Mouse (Mus musculus) liver, embryonic 15.5 days (tissue): ENCODE results near the gene Trf. TPM values are rescaled to one million over a fixed set of nuclear protein-coding genes. Genes with fewer than 3 reads are reported as not detected.

ENCODE experiments used
- ATAC-seq: fragments of 200-750 bp; cut with Nextera tagmentation; 2 replicates; pipeline ENCODE4 v1.8.0; 2017; ENCODE audit warnings: moderate number of reproducible peaks, mild to moderate bottlenecking, moderate library complexity; ENCODE audit not compliant: insufficient read depth
- H3K27ac ChIP-seq: fragments of 300-500 bp; sonication (generic); replicated peaks from 2 replicates; pipeline ENCODE4 v1.5.1; 2015; ENCODE audit warnings: mild to moderate bottlenecking, inconsistent platforms
- H3K27me3 ChIP-seq: fragments of 300-500 bp; sonication (generic); 2 replicates; pipeline ENCODE4 v1.6.1; 2015; ENCODE audit warnings: mild to moderate bottlenecking, inconsistent platforms
- H3K36me3 ChIP-seq: fragments of 300-500 bp; sonication (generic); replicated peaks from 2 replicates; pipeline ENCODE4 v1.6.1; 2015; ENCODE audit warnings: moderate library complexity, mild to moderate bottlenecking, inconsistent platforms
- H3K4me1 ChIP-seq: fragments of 300-500 bp; sonication (generic); replicated peaks from 2 replicates; pipeline ENCODE4 v1.6.1; 2015; ENCODE audit warnings: inconsistent platforms
- H3K4me2 ChIP-seq: fragments of 300-500 bp; sonication (generic); 2 replicates; pipeline ENCODE4 v1.6.1; 2015; ENCODE audit warnings: moderate library complexity, mild to moderate bottlenecking, inconsistent platforms
- H3K4me3 ChIP-seq: fragments of 300-500 bp; sonication (generic); replicated peaks from 2 replicates; pipeline ENCODE4 v1.5.1; 2015; ENCODE audit warnings: mild to moderate bottlenecking, inconsistent platforms
- H3K9ac ChIP-seq: fragments of 300-500 bp; sonication (generic); 2 replicates; pipeline ENCODE4 v1.6.1; 2015; ENCODE audit warnings: moderate library complexity, mild to moderate bottlenecking, inconsistent platforms
- H3K9me3 ChIP-seq: fragments of 300-500 bp; sonication (generic); replicated peaks from 2 replicates; pipeline ENCODE4 v1.6.1; 2016; ENCODE audit warnings: inconsistent platforms
- WGBS: fragments of 180-500 bp; shearing (Covaris S2); methylation state at CpG from one replicate; pipeline ENCODE4 v1.1.7; 2015; ENCODE audit warnings: mixed read lengths; ENCODE audit not compliant: insufficient replicate concordance; 5-methylcytosine and 5-hydroxymethylcytosine counted together
- polyA plus RNA-seq: library from polyadenylated mRNA; unstranded; fragments of >200 nt; fragmentation: Nextera tagmentation; extraction: Ambion mirVana; gene quantifications from 2 replicates; pipeline ENCODE4 v1.2.1, GENCODE M21; 2015

The Trf gene
- polyA plus RNA-seq, 1 experiment from 2014 or later = 10,865 TPM

GRCm38 (mm10) chr9:103239471-103239870 is 9.2 kb upstream of the Trf start:
- H3K27ac ChIP-seq = no peak overlapping the region
- no peaks in the 10 kb centered on the region for H3K36me3 ChIP-seq
- no peak overlapping the region for H3K4me2 ChIP-seq
- H3K4me3 ChIP-seq = no peak overlapping the region
- H3K27me3 ChIP-seq = no peaks in the 10 kb centered on the region
- H3K9me3 ChIP-seq = no peaks in the 10 kb centered on the region
- no peak for ATAC-seq
- H3K9ac ChIP-seq = no peak overlapping the region
- 71% methylated on average over 6 of the region's 6 CpGs for whole genome bisulfite sequencing
- H3K4me1 ChIP-seq = peaks cover 21% of the 10 kb centered on the region

- H3K4me1 ChIP-seq = peaks cover 44% of the 10 kb centered on the region
- H3K4me3 ChIP-seq = no peak overlapping the region
- no peaks in the 10 kb centered on the region for H3K36me3 ChIP-seq
- peaks cover 8% of the 10 kb centered on the region; the same call in 1 of the 2 replicates for H3K27me3 ChIP-seq
- no peak overlapping the region for H3K9ac ChIP-seq
- no peak overlapping the region for H3K4me2 ChIP-seq
- peak overlapping the region; percentile 86 for H3K27ac ChIP-seq
- no peaks in the 10 kb centered on the region for H3K9me3 ChIP-seq
- ATAC-seq = peak; percentile 45
- WGBS = 42% methylated on average over 7 of the region's 7 CpGs
These were observed 4.4 kb upstream of the Trf start for GRCm38 (mm10) chr9:103234565-103235165.

- no peak for ATAC-seq
- H3K4me1 ChIP-seq = peaks cover 44% of the 10 kb centered on the region
- no peak overlapping the region for H3K4me2 ChIP-seq
- no peak overlapping the region for H3K4me3 ChIP-seq
- peaks cover 11% of the 10 kb centered on the region; the same call in 1 of the 2 replicates for H3K27me3 ChIP-seq
- WGBS = 21% methylated on average over 7 of the region's 7 CpGs
- peak overlapping the region; percentile 86 for H3K27ac ChIP-seq
- no peak overlapping the region for H3K9ac ChIP-seq
- H3K9me3 ChIP-seq = no peaks in the 10 kb centered on the region
- no peaks in the 10 kb centered on the region for H3K36me3 ChIP-seq
These were observed 3.8 kb upstream of the Trf start for GRCm38 (mm10) chr9:103234059-103234458.

GRCm38 (mm10) chr9:103233006-103233395 is 2.8 kb upstream of the Trf start:
- Histone ChIP-seq H3K4me1 (peaks cover 44% of the 10 kb centered on the region), H3K27ac (peak overlapping the region; percentile 86), H3K27me3 (peaks cover 11% of the 10 kb centered on the region; the same call in 1 of the 2 replicates), H3K4me3 (no peak overlapping the region), H3K9me3 (no peaks in the 10 kb centered on the region), H3K4me2 (no peak overlapping the region), H3K36me3 (no peaks in the 10 kb centered on the region), H3K9ac (no peak overlapping the region)
- WGBS = 31% methylated on average over 7 of the region's 7 CpGs
- ATAC-seq = no peak

GRCm38 (mm10) chr9:103232232-103233005 is 2.2 kb upstream of the Trf start:
- Histone ChIP-seq H3K4me3 (no peak overlapping the region), H3K9me3 (no peaks in the 10 kb centered on the region), H3K9ac (no peak overlapping the region), H3K27me3 (peaks cover 11% of the 10 kb centered on the region; the same call in 1 of the 2 replicates), H3K4me1 (peaks cover 42% of the 10 kb centered on the region), H3K4me2 (no peak overlapping the region), H3K27ac (no peak overlapping the region; the same call in 1 of the 2 replicates), H3K36me3 (no peaks in the 10 kb centered on the region)
- ATAC-seq = no peak
- 60% methylated on average over 7 of the region's 7 CpGs for WGBS

GRCm38 (mm10) chr9:103229037-103229867 is 992 bp downstream of the Trf start:
- Histone ChIP-seq H3K4me1 (peaks cover 36% of the 10 kb centered on the region), H3K4me2 (peak overlapping the region; percentile 49), H3K9me3 (no peaks in the 10 kb centered on the region), H3K9ac (peak overlapping the region; percentile 17; the same call in 1 of the 2 replicates), H3K4me3 (peak overlapping the region; percentile 43), H3K27me3 (peaks cover 11% of the 10 kb centered on the region; the same call in 1 of the 2 replicates), H3K27ac (peak overlapping the region; percentile 53), H3K36me3 (peaks cover 5% of the 10 kb centered on the region; the same call in 1 of the 2 replicates)
- 61% methylated on average over 15 of the region's 15 CpGs for WGBS
- no peak for ATAC-seq

GRCm38 (mm10) chr9:103228370-103229003 is 1.8 kb downstream of the Trf start:
- H3K9ac ChIP-seq = peak overlapping the region; percentile 17; the same call in 1 of the 2 replicates
- H3K27ac ChIP-seq = peak overlapping the region; percentile 51
- no peaks in the 10 kb centered on the region for H3K9me3 ChIP-seq
- peak overlapping the region; percentile 43 for H3K4me3 ChIP-seq
- ATAC-seq = no peak
- H3K4me1 ChIP-seq = peaks cover 31% of the 10 kb centered on the region
- 53% methylated on average over 13 of the region's 13 CpGs for WGBS
- peak overlapping the region; percentile 49 for H3K4me2 ChIP-seq
- H3K27me3 ChIP-seq = peaks cover 11% of the 10 kb centered on the region; the same call in 1 of the 2 replicates
- H3K36me3 ChIP-seq = peaks cover 5% of the 10 kb centered on the region; the same call in 1 of the 2 replicates

- no peak overlapping the region for H3K9ac ChIP-seq
- H3K36me3 ChIP-seq = peaks cover 5% of the 10 kb centered on the region; the same call in 1 of the 2 replicates
- H3K27me3 ChIP-seq = peaks cover 11% of the 10 kb centered on the region; the same call in 1 of the 2 replicates
- H3K4me1 ChIP-seq = peaks cover 23% of the 10 kb centered on the region
- peak overlapping the region; percentile 43 for H3K4me3 ChIP-seq
- H3K9me3 ChIP-seq = no peaks in the 10 kb centered on the region
- peak overlapping the region; percentile 49 for H3K4me2 ChIP-seq
- no peak for ATAC-seq
- WGBS = 78% methylated on average over 16 of the region's 16 CpGs
- 0 out of 2 replicates have a peak overlapping the region, but pooled peaks have one; percentile 51 for H3K27ac ChIP-seq
These were observed 2.5 kb downstream of the Trf start for GRCm38 (mm10) chr9:103227760-103228159.

GRCm38 (mm10) chr9:103226806-103227205 is 3.4 kb downstream of the Trf start:
- H3K4me2 ChIP-seq = peak overlapping the region; percentile 27; the same call in 1 of the 2 replicates
- H3K36me3 ChIP-seq = peaks cover 7% of the 10 kb centered on the region; the same call in 1 of the 2 replicates
- H3K9ac ChIP-seq = no peak overlapping the region
- ATAC-seq = no peak
- peaks cover 14% of the 10 kb centered on the region for H3K4me1 ChIP-seq
- H3K9me3 ChIP-seq = no peaks in the 10 kb centered on the region
- 0 out of 2 replicates have a peak overlapping the region, but pooled peaks have one; percentile 3 for H3K27ac ChIP-seq
- H3K4me3 ChIP-seq = no peak overlapping the region
- peaks cover 11% of the 10 kb centered on the region; the same call in 1 of the 2 replicates for H3K27me3 ChIP-seq
- 81% methylated on average over 15 of the region's 15 CpGs for WGBS

- peaks cover 11% of the 10 kb centered on the region; the same call in 1 of the 2 replicates for H3K27me3 ChIP-seq
- H3K4me1 ChIP-seq = peaks cover under 1% of the 10 kb centered on the region; the same call in 1 of the 2 replicates
- no peak overlapping the region for H3K27ac ChIP-seq
- no peak overlapping the region for H3K4me3 ChIP-seq
- no peaks in the 10 kb centered on the region for H3K9me3 ChIP-seq
- peaks cover 12% of the 10 kb centered on the region; the same call in 1 of the 2 replicates for H3K36me3 ChIP-seq
- H3K9ac ChIP-seq = no peak overlapping the region
- no peak overlapping the region for H3K4me2 ChIP-seq
- ATAC-seq = no peak
- 26% methylated on average over 3 of the region's 3 CpGs for WGBS
These were observed 4.8 kb downstream of the Trf start for GRCm38 (mm10) chr9:103225464-103225863.
